Mouse (Mus musculus) C2C12 (cell line): ENCODE data around the gene Bicc1.

Source experiments
- CTCF ChIP-seq: IDR thresholded peaks from one replicate; pipeline ENCODE4 v1.5.1; 2011; ENCODE audit not compliant: control insufficient read depth, insufficient read depth, insufficient read length
- USF1 ChIP-seq: IDR thresholded peaks from one replicate; pipeline ENCODE4 v1.6.1; 2011; ENCODE audit warnings: low read depth, mild to moderate bottlenecking, control low read depth, moderate library complexity

- TF ChIP-seq USF1 (no peak), CTCF (no peak)
These were observed 37.0 kb downstream of the Bicc1 start for GRCm38 (mm10) chr10:71122480-71122879.
